Mouse (Mus musculus): ENCODE measurements around the gene Kit.

DNA sequence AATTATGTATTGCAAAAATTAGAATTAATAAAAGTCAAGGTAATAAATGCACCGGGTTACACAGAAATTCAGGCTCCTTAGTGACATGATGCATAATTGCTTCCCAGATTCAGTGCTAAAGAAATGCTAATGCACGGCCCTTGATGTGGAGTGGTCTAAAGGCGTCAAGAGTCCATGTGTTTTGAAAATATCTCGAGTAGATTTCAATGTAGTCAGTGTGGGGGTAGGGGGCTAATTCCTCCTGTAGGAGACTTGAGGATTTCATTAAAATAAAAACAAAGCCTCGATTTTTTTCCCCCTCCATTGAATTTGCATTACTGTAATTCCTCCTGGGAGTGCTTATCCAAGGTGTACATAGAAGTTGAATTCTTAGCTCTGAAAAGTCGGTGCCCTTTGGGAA, 52.0 kb downstream of the Kit start:
- TF ChIP-seq CTCF (IDR thresholded peaks at IDR 0.05; ENCODE audit: low read depth, low read length) (no peak), POLR2A (IDR thresholded peaks at IDR 0.05; ENCODE audit: extremely low read depth, insufficient read depth, low read length) (no peak)

Measured in liver, adult 2 months (tissue).